Comparison of ENCODE assay signal across 15 mouse cellular contexts in genomic region chr1:151977596-151977995, GRCm38 (mm10).
DNase-seq lines count a peak whose midpoint lies in the region; ATAC-seq lines count a peak whose summit lies in the region.
"Had no signal": no experiment of that assay in that cellular context is flagged by ENCODE, and none has a peak within 500 bp of the region (broad histone marks: within the 10 kb centered on the region; RNA-seq: fewer than 3 reads in every experiment).

No protein-coding gene starts in this region.

- DNase-seq in kidney, adult 9 months, result no peak
- no peak for DNase-seq in spleen, postnatal 10 days (ENCODE audit: low spot score in 2 of 2)
- no peak for DNase-seq in thymus, adult 18-20 months
- DNase-seq in gastrocnemius, postnatal 10 days, result no peak
- DNase-seq: adrenal gland, adult 2 months; B cell, adult 2 months; heart, postnatal 10 days; kidney, adult 2 months; lung, postnatal 36 days had no signal

- no peak overlapping the region for H3K27ac ChIP-seq in kidney, embryonic 16.5 days (ENCODE audit: low read length)
- H3K27ac ChIP-seq in forebrain, embryonic 12.5 days, result peak overlapping the region; percentile 61
- H3K27ac ChIP-seq in hindbrain, embryonic 16.5 days (ENCODE audit: low read depth, low read length), result no peak overlapping the region
- H3K27ac ChIP-seq in neural tube, embryonic 13.5 days (replicated peaks), result peak overlapping the region; percentile 77
- H3K27ac ChIP-seq: liver, embryonic 12.5 days had no signal

- WGBS in kidney, embryonic 16.5 days, result 66% methylated on average over 5 of the region's 5 CpGs
- 30% methylated on average over 5 of the region's 5 CpGs for WGBS in forebrain, embryonic 12.5 days
- WGBS in hindbrain, embryonic 16.5 days, result 33% methylated on average over 5 of the region's 5 CpGs
- WGBS in neural tube, embryonic 13.5 days, result 45% methylated on average over 5 of the region's 5 CpGs

- H3K4me2 ChIP-seq in kidney, embryonic 16.5 days (replicated peaks; ENCODE audit: low read depth, low read length), result no peak overlapping the region
- no peak overlapping the region for H3K4me2 ChIP-seq in forebrain, embryonic 12.5 days
- no peak overlapping the region for H3K4me2 ChIP-seq in hindbrain, embryonic 16.5 days (ENCODE audit: low read length)
- no peak overlapping the region for H3K4me2 ChIP-seq in neural tube, embryonic 13.5 days
- H3K4me2 ChIP-seq: liver, embryonic 12.5 days had no signal

- H3K36me3 ChIP-seq in kidney, embryonic 16.5 days (ENCODE audit: insufficient read depth, low read length), result no peaks in the 10 kb centered on the region
- no peaks in the 10 kb centered on the region for H3K36me3 ChIP-seq in forebrain, embryonic 12.5 days (replicated peaks)
- no peaks in the 10 kb centered on the region for H3K36me3 ChIP-seq in hindbrain, embryonic 16.5 days (ENCODE audit: control insufficient read depth, insufficient read depth, low read length)
- no peaks in the 10 kb centered on the region for H3K36me3 ChIP-seq in neural tube, embryonic 13.5 days
- H3K36me3 ChIP-seq: liver, embryonic 12.5 days had no signal

- H3K4me3 ChIP-seq in kidney, embryonic 16.5 days (ENCODE audit: low read length), result no peak overlapping the region
- H3K4me3 ChIP-seq in forebrain, embryonic 12.5 days (replicated peaks), result no peak overlapping the region
- no peak overlapping the region for H3K4me3 ChIP-seq in hindbrain, embryonic 16.5 days (ENCODE audit: low read length)
- no peak overlapping the region for H3K4me3 ChIP-seq in neural tube, embryonic 13.5 days
- H3K4me3 ChIP-seq: liver, embryonic 12.5 days; myocyte had no signal

- H3K4me1 ChIP-seq in kidney, embryonic 16.5 days (ENCODE audit: insufficient read depth, low read length), result peaks cover 26% of the 10 kb centered on the region; the same call in 1 of the 2 replicates
- peaks cover 34% of the 10 kb centered on the region for H3K4me1 ChIP-seq in forebrain, embryonic 12.5 days
- H3K4me1 ChIP-seq in hindbrain, embryonic 16.5 days (ENCODE audit: control insufficient read depth, insufficient read depth, low read depth, low read length), result peaks cover 8% of the 10 kb centered on the region
- peaks cover 32% of the 10 kb centered on the region for H3K4me1 ChIP-seq in neural tube, embryonic 13.5 days (replicated peaks)
- H3K4me1 ChIP-seq: liver, embryonic 12.5 days had no signal

- H3K27me3 ChIP-seq in kidney, embryonic 16.5 days (ENCODE audit: insufficient read depth, low read length), result no peaks in the 10 kb centered on the region
- H3K27me3 ChIP-seq in forebrain, embryonic 12.5 days, result no peaks in the 10 kb centered on the region
- H3K27me3 ChIP-seq in hindbrain, embryonic 16.5 days (replicated peaks; ENCODE audit: control insufficient read depth, insufficient read depth, low read length), result no peaks in the 10 kb centered on the region
- no peaks in the 10 kb centered on the region for H3K27me3 ChIP-seq in neural tube, embryonic 13.5 days
- H3K27me3 ChIP-seq: liver, embryonic 12.5 days had no signal

- H3K9ac ChIP-seq in kidney, embryonic 16.5 days (replicated peaks; ENCODE audit: low read length), result no peak overlapping the region
- H3K9ac ChIP-seq in forebrain, embryonic 12.5 days, result no peak overlapping the region
- no peak overlapping the region for H3K9ac ChIP-seq in hindbrain, embryonic 16.5 days (ENCODE audit: low read depth, low read length)
- no peak overlapping the region for H3K9ac ChIP-seq in neural tube, embryonic 13.5 days
- H3K9ac ChIP-seq: liver, embryonic 12.5 days had no signal

- no peaks in the 10 kb centered on the region for H3K9me3 ChIP-seq in kidney, embryonic 16.5 days (ENCODE audit: low read length)
- no peaks in the 10 kb centered on the region for H3K9me3 ChIP-seq in forebrain, embryonic 12.5 days
- no peaks in the 10 kb centered on the region for H3K9me3 ChIP-seq in hindbrain, embryonic 16.5 days (ENCODE audit: control insufficient read depth, low read length)
- no peaks in the 10 kb centered on the region for H3K9me3 ChIP-seq in neural tube, embryonic 13.5 days
- H3K9me3 ChIP-seq: liver, embryonic 12.5 days had no signal

- peak; percentile 36; the same call in 1 of the 2 replicates for ATAC-seq in kidney, embryonic 16.5 days (ENCODE audit: low FRiP score, low TSS enrichment)
- ATAC-seq in forebrain, embryonic 12.5 days (ENCODE audit: low FRiP score), result peak; percentile 75
- ATAC-seq in hindbrain, embryonic 16.5 days, result peak; percentile 54; the same call in 1 of the 2 replicates
- peak; percentile 54 for ATAC-seq in neural tube, embryonic 13.5 days (ENCODE audit: low read depth)
- ATAC-seq: liver, embryonic 12.5 days had no signal

Comparison
In these comparisons a context has a peak if more than half of its experiments do, and no peak if none do; other contexts are left out.
1. H3K27ac ChIP-seq: peak in forebrain, embryonic 12.5 days (single experiment) and neural tube, embryonic 13.5 days (single experiment); none in kidney, embryonic 16.5 days (single experiment) and hindbrain, embryonic 16.5 days (single experiment).
2. Peak in every context shown above with its lines, with median percentiles within 50 percentile points of each other: ATAC-seq.